Mouse (Mus musculus) forebrain, postnatal 0 days (tissue): Measurements from ENCODE around the gene Alk. TPM values are rescaled to one million over a fixed set of nuclear protein-coding genes. Genes with fewer than 3 reads are reported as not detected.

Source experiments
- ATAC-seq: fragments of 200-750 bp; cut with Nextera tagmentation; 2 replicates; pipeline ENCODE4 v1.8.0; 2017; ENCODE audit warnings: mild to moderate bottlenecking, moderate library complexity
- DNase-seq: peaks from one replicate; pipeline ENCODE4 v3.0.0-alpha.2; 2015
- H3K27ac ChIP-seq: fragments of 300-500 bp; sonication (generic); 2 replicates; pipeline ENCODE4 v1.5.1; 2014; ENCODE audit warnings: low read depth, mild to moderate bottlenecking, antibody characterized with exemption, low read length, moderate library complexity, mixed read lengths
- H3K27me3 ChIP-seq: fragments of 300-500 bp; sonication (generic); 2 replicates; pipeline ENCODE4 v1.6.1; 2014; ENCODE audit warnings: mild to moderate bottlenecking, low read length, mixed read lengths; ENCODE audit not compliant: insufficient read depth
- H3K36me3 ChIP-seq: fragments of 300-500 bp; sonication (generic); 2 replicates; pipeline ENCODE4 v1.6.1; 2014; ENCODE audit warnings: mild to moderate bottlenecking, moderate library complexity; ENCODE audit not compliant: insufficient read depth
- H3K4me1 ChIP-seq: fragments of 300-500 bp; sonication (generic); 2 replicates; pipeline ENCODE4 v1.6.1; 2014; ENCODE audit warnings: antibody characterized with exemption; ENCODE audit not compliant: insufficient read depth
- H3K4me2 ChIP-seq: fragments of 300-500 bp; sonication (generic); 2 replicates; pipeline ENCODE4 v1.6.1; 2014; ENCODE audit warnings: low read depth, mild to moderate bottlenecking, moderate library complexity
- H3K4me3 ChIP-seq: fragments of 300-500 bp; sonication (generic); 2 replicates; pipeline ENCODE4 v1.5.1; 2014; ENCODE audit warnings: low read depth, low read length, mixed read lengths
- H3K9ac ChIP-seq: fragments of 300-500 bp; sonication (generic); 2 replicates; pipeline ENCODE4 v1.6.1; 2014; ENCODE audit warnings: mild to moderate bottlenecking
- H3K9me3 ChIP-seq: fragments of 300-500 bp; sonication (generic); 2 replicates; pipeline ENCODE4 v1.6.1; 2016; ENCODE audit warnings: low read length
- CTCF ChIP-seq: sonication (generic); IDR thresholded peaks from 2 replicates; pipeline ENCODE4 v1.5.1; 2016; ENCODE audit warnings: antibody characterized with exemption, control low read depth, low read depth
- WGBS: fragments of 180-500 bp; shearing (Covaris S2); extraction: QIAGEN DNeasy Blood & Tissue Kit; methylation state at CpG from one replicate; pipeline ENCODE4 v1.1.7; 2014; 5-methylcytosine and 5-hydroxymethylcytosine counted together
- polyA plus RNA-seq: library from polyadenylated mRNA; unstranded; fragments of >200 nt; fragmentation: Nextera tagmentation; extraction: Ambion mirVana; gene quantifications from 2 replicates; pipeline ENCODE4 v1.2.1, GENCODE M21; 2015
- total RNA-seq: library from RNA; depleted of rRNA; stranded (reverse); fragments of >200 nt; gene quantifications from 2 replicates; pipeline ENCODE4 v1.2.3, GENCODE M21; 2014

Alk gene
- total and polyA plus RNA-seq, 2 experiments from 2014 or later, result 1.6 to 8.8 TPM

DNA sequence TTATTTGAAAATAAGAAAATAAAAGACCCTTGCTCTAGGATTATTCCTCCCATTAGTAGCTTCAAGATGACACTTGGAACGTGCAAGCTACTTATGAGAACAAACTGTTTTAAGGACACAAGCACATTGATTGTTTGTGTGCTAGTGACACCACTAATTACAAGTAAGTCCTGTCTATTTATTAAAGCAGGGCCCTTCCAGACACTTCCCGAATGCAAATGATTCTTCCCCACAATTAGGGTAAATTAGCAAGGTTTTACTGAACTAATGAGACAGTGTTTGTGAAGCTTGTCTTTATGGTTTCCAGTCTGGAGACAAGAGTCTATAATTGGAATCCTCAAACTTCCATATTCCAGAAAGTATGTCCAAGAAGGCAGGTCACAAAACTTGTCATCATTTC lies 523.0 kb downstream of the Alk start:
- Histone ChIP-seq H3K27ac (no peak overlapping the region), H3K9me3 (no peaks in the 10 kb centered on the region), H3K4me1 (no peaks in the 10 kb centered on the region), H3K4me3 (no peak overlapping the region), H3K27me3 (no peaks in the 10 kb centered on the region), H3K4me2 (no peak overlapping the region), H3K36me3 (no peaks in the 10 kb centered on the region), H3K9ac (no peak overlapping the region)
- ATAC-seq, result no peak
- DNase-seq, result no peak
- WGBS, result 15% methylated on average over 2 of the region's 2 CpGs
- no peak for TF ChIP-seq CTCF

DNA sequence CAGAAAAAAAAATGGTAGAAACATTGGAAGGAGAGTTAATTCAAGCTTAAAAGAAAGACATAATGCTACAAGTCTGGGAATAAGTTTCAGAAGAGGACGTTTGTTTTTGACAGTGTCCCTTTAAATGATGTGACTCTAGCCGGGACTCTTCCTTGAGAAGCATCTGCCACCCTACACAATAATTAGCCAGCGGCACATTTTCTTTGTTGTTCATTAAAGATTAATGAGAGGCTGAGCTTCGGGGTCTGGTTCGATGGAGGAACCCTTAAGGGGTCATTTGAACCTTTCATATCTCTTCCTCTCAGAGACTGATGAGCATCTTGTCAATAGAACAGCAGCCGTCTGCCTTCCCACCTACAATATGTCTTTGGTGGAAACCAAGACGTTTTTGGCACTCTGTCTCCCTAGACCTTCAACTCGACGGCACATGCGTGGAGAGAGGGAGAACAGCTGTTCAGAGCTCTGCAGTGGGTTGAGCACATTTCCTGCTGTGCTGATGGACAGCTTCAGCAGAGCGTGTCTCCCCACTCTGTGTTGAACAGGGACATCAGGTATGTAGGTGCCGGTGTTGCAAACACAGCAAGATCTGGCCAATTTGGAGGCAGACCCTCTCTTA lies 528.0 kb downstream of the Alk start:
- H3K4me1 ChIP-seq, result no peaks in the 10 kb centered on the region
- H3K9ac ChIP-seq, result no peak overlapping the region
- no peaks in the 10 kb centered on the region for H3K27me3 ChIP-seq
- H3K4me3 ChIP-seq, result no peak overlapping the region
- no peaks in the 10 kb centered on the region for H3K36me3 ChIP-seq
- H3K4me2 ChIP-seq, result no peak overlapping the region
- ATAC-seq (no peak; the same call in 1 of the 2 replicates), DNase-seq (no peak)
- H3K9me3 ChIP-seq, result no peaks in the 10 kb centered on the region
- TF ChIP-seq CTCF, result no peak
- WGBS, result 23% methylated on average over 12 of the region's 12 CpGs
- H3K27ac ChIP-seq, result no peak overlapping the region

DNA sequence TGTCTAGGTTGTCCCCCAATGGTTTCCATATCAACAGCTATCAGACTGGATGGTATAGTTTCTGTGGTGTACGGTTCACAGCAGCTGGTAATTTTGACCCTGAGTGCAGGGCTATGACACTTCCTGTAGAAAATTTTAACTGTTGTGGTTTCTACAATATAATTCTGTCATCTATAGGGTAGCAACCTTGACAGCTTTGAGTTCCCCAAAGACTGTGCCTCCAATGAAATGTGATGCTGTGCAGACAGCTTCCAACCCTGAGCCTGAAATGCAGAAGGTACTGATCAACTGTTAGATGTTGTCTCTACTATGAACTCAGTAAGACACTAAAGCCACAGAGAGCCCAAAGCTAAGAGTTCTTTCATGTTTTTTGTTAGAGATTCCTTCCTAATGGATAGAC lies 532.6 kb downstream of the Alk start:
- Histone ChIP-seq H3K27ac (no peak overlapping the region), H3K4me2 (no peak overlapping the region), H3K9ac (no peak overlapping the region), H3K27me3 (no peaks in the 10 kb centered on the region), H3K9me3 (no peaks in the 10 kb centered on the region), H3K4me3 (no peak overlapping the region), H3K4me1 (no peaks in the 10 kb centered on the region), H3K36me3 (no peaks in the 10 kb centered on the region)
- ATAC-seq (no peak), DNase-seq (no peak)
- TF ChIP-seq CTCF, result no peak
- 86% methylated on average over 1 of the region's 1 CpGs for WGBS

DNA sequence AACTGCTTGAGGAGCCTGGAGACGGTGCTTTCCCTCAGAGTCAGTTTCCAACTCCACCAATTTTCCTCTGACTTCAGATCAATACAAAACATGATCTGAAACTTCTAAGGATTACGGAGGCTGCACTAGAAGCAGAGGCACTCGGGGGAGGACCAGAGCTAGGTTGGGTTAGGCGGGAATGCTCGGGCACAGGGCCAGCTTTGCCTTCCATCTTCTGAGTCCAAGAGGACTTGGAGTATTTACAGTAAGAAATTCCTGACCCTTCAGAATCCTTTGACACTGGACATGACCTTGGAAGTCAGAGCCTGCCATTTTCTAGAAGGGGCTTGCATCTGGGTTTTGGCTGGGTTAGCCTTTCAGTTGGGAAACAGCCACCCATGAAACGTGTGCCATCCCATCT lies 536.3 kb downstream of the Alk start:
- 85% methylated on average over 6 of the region's 6 CpGs for WGBS
- no peak for ATAC-seq

DNA sequence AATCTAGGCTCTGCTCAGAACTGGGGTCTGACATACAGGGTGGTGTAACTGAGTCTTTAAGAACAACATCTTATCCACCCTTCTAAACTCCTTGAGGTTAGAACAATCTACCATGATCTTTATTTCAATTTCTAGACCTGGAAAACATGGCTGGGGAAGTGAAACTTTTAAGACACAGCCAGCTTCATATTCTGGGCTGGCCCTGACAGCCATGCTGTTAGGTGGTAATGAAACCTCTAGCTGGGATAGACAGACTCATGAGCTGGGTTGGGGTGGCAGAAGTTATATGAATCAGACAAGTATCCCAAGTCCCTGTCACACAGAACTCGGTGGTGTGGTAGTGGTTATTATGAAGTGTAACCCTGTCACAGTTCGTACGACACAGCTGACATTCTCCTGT lies 541.4 kb downstream of the Alk start:
- no peaks in the 10 kb centered on the region for H3K27me3 ChIP-seq
- TF ChIP-seq CTCF, result no peak
- H3K36me3 ChIP-seq, result no peaks in the 10 kb centered on the region
- no peak overlapping the region for H3K4me2 ChIP-seq
- DNase-seq (no peak), ATAC-seq (no peak)
- H3K9ac ChIP-seq, result no peak overlapping the region
- 96% methylated on average over 3 of the region's 3 CpGs for WGBS
- no peaks in the 10 kb centered on the region for H3K9me3 ChIP-seq
- H3K4me1 ChIP-seq, result no peaks in the 10 kb centered on the region
- H3K27ac ChIP-seq, result no peak overlapping the region
- H3K4me3 ChIP-seq, result no peak overlapping the region

More for the DNA sequence above, 536.3 kb downstream of the Alk start:
- DNase-seq, result no peak
- no peak overlapping the region for H3K4me3 ChIP-seq
- H3K27ac ChIP-seq, result no peak overlapping the region
- H3K36me3 ChIP-seq, result no peaks in the 10 kb centered on the region
- no peak for TF ChIP-seq CTCF
- H3K9ac ChIP-seq, result no peak overlapping the region
- H3K27me3 ChIP-seq, result no peaks in the 10 kb centered on the region
- no peak overlapping the region for H3K4me2 ChIP-seq
- no peaks in the 10 kb centered on the region for H3K9me3 ChIP-seq
- no peaks in the 10 kb centered on the region for H3K4me1 ChIP-seq

DNA sequence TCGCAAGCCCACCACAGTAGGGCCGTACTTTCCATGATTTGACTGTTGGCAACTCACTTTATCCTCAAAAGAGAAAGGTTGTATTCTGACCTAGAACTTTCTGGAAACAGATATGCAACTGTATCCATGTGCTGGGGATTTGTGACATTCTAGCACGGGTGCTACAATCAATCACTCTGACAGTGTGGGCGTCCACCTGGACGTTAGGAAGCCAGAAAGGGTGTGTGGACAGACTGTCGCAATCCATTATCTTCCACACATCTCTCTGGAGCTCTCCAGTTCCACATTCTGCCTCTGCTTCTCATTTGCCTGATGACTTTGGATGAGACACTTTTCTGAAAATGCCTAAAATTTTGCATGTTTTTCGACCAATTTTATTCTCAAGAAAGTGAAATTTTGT lies 545.1 kb downstream of the Alk start:
- Histone ChIP-seq H3K4me1 (no peaks in the 10 kb centered on the region), H3K4me2 (no peak overlapping the region), H3K27ac (no peak overlapping the region), H3K9me3 (no peaks in the 10 kb centered on the region), H3K9ac (no peak overlapping the region), H3K27me3 (no peaks in the 10 kb centered on the region), H3K36me3 (no peaks in the 10 kb centered on the region), H3K4me3 (no peak overlapping the region)
- TF ChIP-seq CTCF, result no peak
- WGBS, result 92% methylated on average over 7 of the region's 7 CpGs
- DNase-seq (no peak), ATAC-seq (no peak)

DNA sequence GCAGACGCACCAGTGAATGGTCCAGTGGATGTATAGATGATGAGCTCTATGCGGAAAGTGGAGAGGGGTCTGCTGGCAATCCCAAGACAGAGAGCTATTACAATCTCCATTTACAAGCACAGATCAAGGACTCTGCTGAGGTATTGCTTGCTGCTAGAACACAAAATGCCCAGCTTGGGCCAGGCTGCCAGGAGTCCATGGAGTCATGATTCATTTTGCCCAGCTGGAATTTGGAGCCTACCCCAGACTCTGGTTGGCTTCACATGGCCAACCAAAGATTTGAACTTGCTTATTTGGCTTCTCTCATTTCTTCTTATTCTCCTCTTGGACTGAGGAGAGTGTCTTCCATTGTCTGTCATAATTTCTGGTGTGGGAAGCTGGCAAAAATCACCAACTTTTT lies 558.8 kb downstream of the Alk start:
- 98% methylated on average over 2 of the region's 2 CpGs for WGBS
- no peak for DNase-seq
- ATAC-seq, result no peak
- Histone ChIP-seq H3K27me3 (no peaks in the 10 kb centered on the region), H3K9me3 (no peaks in the 10 kb centered on the region), H3K36me3 (no peaks in the 10 kb centered on the region), H3K4me2 (no peak overlapping the region), H3K27ac (no peak overlapping the region), H3K9ac (no peak overlapping the region), H3K4me3 (no peak overlapping the region), H3K4me1 (peaks cover 12% of the 10 kb centered on the region)
- TF ChIP-seq CTCF, result no peak
